Mouse (Mus musculus) ovary, postnatal 36 days (tissue): ENCODE results near the gene Kif3c.

Experiments
- DNase-seq: peaks from one replicate; pipeline ENCODE4 v3.0.0; 2022; ENCODE audit warnings: low spot score, mixed read lengths

Gene Kif3c

GRCm38 (mm10) chr12:3364508-3365448 lies at the start of gene Kif3c:
Gene Kif3c (plus strand): TSS chr12:3365132.
- DNase-seq, result peak; percentile 69

GRCm38 (mm10) chr12:3316083-3316482 lies 48.8 kb upstream of the Kif3c start:
- peak; percentile 21 for DNase-seq

- no peak for DNase-seq
These were observed 48.0 kb upstream of the Kif3c start for GRCm38 (mm10) chr12:3316937-3317336.

GRCm38 (mm10) chr12:3319377-3319776 lies 45.6 kb upstream of the Kif3c start:
- no peak for DNase-seq

- no peak for DNase-seq
These were observed 41.7 kb upstream of the Kif3c start for GRCm38 (mm10) chr12:3323241-3323640.

- DNase-seq, result no peak
These were observed 39.7 kb upstream of the Kif3c start for GRCm38 (mm10) chr12:3325232-3325631.

GRCm38 (mm10) chr12:3329677-3330076 lies 35.3 kb upstream of the Kif3c start:
- no peak for DNase-seq

GRCm38 (mm10) chr12:3338931-3339330 lies 26.0 kb upstream of the Kif3c start:
- no peak for DNase-seq

- no peak for DNase-seq
These were observed 20.8 kb upstream of the Kif3c start for GRCm38 (mm10) chr12:3344155-3344554.

GRCm38 (mm10) chr12:3345038-3345437 lies 19.9 kb upstream of the Kif3c start:
- no peak for DNase-seq

GRCm38 (mm10) chr12:3347682-3348081 lies 17.2 kb upstream of the Kif3c start:
- no peak for DNase-seq

- DNase-seq, result no peak
These were observed 15.5 kb upstream of the Kif3c start for GRCm38 (mm10) chr12:3349387-3349786.

GRCm38 (mm10) chr12:3350136-3350535 lies 14.8 kb upstream of the Kif3c start:
- DNase-seq, result peak; percentile 19

- no peak for DNase-seq
These were observed 12.7 kb upstream of the Kif3c start for GRCm38 (mm10) chr12:3352216-3352615.

- DNase-seq, result no peak
These were observed 9.9 kb upstream of the Kif3c start for GRCm38 (mm10) chr12:3355068-3355467.

GRCm38 (mm10) chr12:3356824-3357223 lies 8.1 kb upstream of the Kif3c start:
- no peak for DNase-seq

GRCm38 (mm10) chr12:3359302-3359701 lies 5.6 kb upstream of the Kif3c start:
- peak; percentile 73 for DNase-seq

GRCm38 (mm10) chr12:3360043-3360442 lies 4.9 kb upstream of the Kif3c start:
- DNase-seq, result no peak

- DNase-seq, result no peak
These were observed 856 bp upstream of the Kif3c start for GRCm38 (mm10) chr12:3364076-3364475.

- DNase-seq, result peak; percentile 27
These were observed 687 bp downstream of the Kif3c start for GRCm38 (mm10) chr12:3365449-3366189.

GRCm38 (mm10) chr12:3366190-3366956 lies 1.4 kb downstream of the Kif3c start:
- no peak for DNase-seq

GRCm38 (mm10) chr12:3366957-3367260 lies 2.0 kb downstream of the Kif3c start:
- DNase-seq, result no peak
